Mouse (Mus musculus) CD4-positive, CD25-positive, alpha-beta regulatory T cell, adult 4 months (primary cell): ENCODE results near the gene Vps18. TPM values are rescaled to one million over a fixed set of nuclear protein-coding genes. Genes with fewer than 3 reads are reported as not detected.

ENCODE experiments used
- ATAC-seq: one replicate; pipeline ENCODE4 v1.8.0; 2017
- polyA plus RNA-seq, 2 experiments: library from polyadenylated mRNA; unstranded; fragments of 100-300 nt; shearing (Covaris generic); gene quantifications; one replicate each; pipeline ENCODE4 v1.2.1; 2017

Vps18 gene
- 10 to 100 TPM in 1 of 2 experiments, 1 to 10 TPM in 1; 4.7 to 13.0 TPM for polyA plus RNA-seq

- peak; percentile 98 for ATAC-seq
Observed at GRCm38 (mm10) chr2:119288270-119288882, at the start of gene Vps18. TSS of gene Vps18 (plus strand) at chr2:119288740.

- ATAC-seq = no peak
Observed at GRCm38 (mm10) chr2:119240075-119240818, 48.3 kb upstream of the Vps18 start.

- no peak for ATAC-seq
Observed at GRCm38 (mm10) chr2:119240819-119241186, 47.7 kb upstream of the Vps18 start.

- no peak for ATAC-seq
Observed at GRCm38 (mm10) chr2:119242548-119242947, 46.0 kb upstream of the Vps18 start.

GRCm38 (mm10) chr2:119245246-119245645 is 43.3 kb upstream of the Vps18 start:
- ATAC-seq = no peak

GRCm38 (mm10) chr2:119247904-119248303 is 40.6 kb upstream of the Vps18 start:
- ATAC-seq = no peak

- ATAC-seq = no peak
Observed at GRCm38 (mm10) chr2:119249592-119250061, 38.9 kb upstream of the Vps18 start.

GRCm38 (mm10) chr2:119250377-119250776 is 38.2 kb upstream of the Vps18 start:
- no peak for ATAC-seq

GRCm38 (mm10) chr2:119250826-119251478 is 37.6 kb upstream of the Vps18 start:
- ATAC-seq = peak; percentile 96

- no peak for ATAC-seq
Observed at GRCm38 (mm10) chr2:119254976-119255375, 33.6 kb upstream of the Vps18 start.

- ATAC-seq = no peak
Observed at GRCm38 (mm10) chr2:119260518-119260917, 28.0 kb upstream of the Vps18 start.

GRCm38 (mm10) chr2:119261326-119261725 is 27.2 kb upstream of the Vps18 start:
- no peak for ATAC-seq

GRCm38 (mm10) chr2:119262978-119263377 is 25.6 kb upstream of the Vps18 start:
- no peak for ATAC-seq

- ATAC-seq = no peak
Observed at GRCm38 (mm10) chr2:119263813-119264212, 24.7 kb upstream of the Vps18 start.

- no peak for ATAC-seq
Observed at GRCm38 (mm10) chr2:119270286-119270642, 18.3 kb upstream of the Vps18 start.

GRCm38 (mm10) chr2:119270643-119271331 is 17.8 kb upstream of the Vps18 start, which contains the start of gene Rhov:
TSS of gene Rhov (minus strand) at chr2:119271272.
- ATAC-seq = peak; percentile 79

GRCm38 (mm10) chr2:119274126-119274525 is 14.4 kb upstream of the Vps18 start:
- ATAC-seq = no peak

- ATAC-seq = no peak
Observed at GRCm38 (mm10) chr2:119276926-119277325, 11.6 kb upstream of the Vps18 start.

GRCm38 (mm10) chr2:119277810-119278209 is 10.7 kb upstream of the Vps18 start:
- no peak for ATAC-seq

- no peak for ATAC-seq
Observed at GRCm38 (mm10) chr2:119281899-119282565, 6.5 kb upstream of the Vps18 start.

- no peak for ATAC-seq
Observed at GRCm38 (mm10) chr2:119287372-119287771, 1.2 kb upstream of the Vps18 start.

GRCm38 (mm10) chr2:119289014-119289416 is 475 bp downstream of the Vps18 start:
- ATAC-seq = peak; percentile 4
